Mouse (Mus musculus): ENCODE data around the gene Rfx2.

Gene Rfx2

GRCm38 (mm10) chr17:56754271-56755185 lies 76.3 kb downstream of the Rfx2 start:
- no peak for DNase-seq (ENCODE audit: low spot score in 2 of 2)

GRCm38 (mm10) chr17:56753452-56753851 lies 77.4 kb downstream of the Rfx2 start:
- DNase-seq (ENCODE audit: low spot score in 2 of 2): no peak

- DNase-seq (ENCODE audit: low spot score in 2 of 2): no peak
Observed at GRCm38 (mm10) chr17:56751404-56752072, 79.3 kb downstream of the Rfx2 start.

- DNase-seq (ENCODE audit: low spot score in 2 of 2): no peak
Observed at GRCm38 (mm10) chr17:56744173-56744572, 86.6 kb downstream of the Rfx2 start.

- DNase-seq (ENCODE audit: low spot score in 2 of 2): no peak
Observed at GRCm38 (mm10) chr17:56740788-56741160, 90.0 kb downstream of the Rfx2 start.

- no peak for DNase-seq (ENCODE audit: low spot score in 2 of 2)
Observed at GRCm38 (mm10) chr17:56740118-56740787, 90.6 kb downstream of the Rfx2 start.

GRCm38 (mm10) chr17:56738221-56738620 lies 92.6 kb downstream of the Rfx2 start:
- no peak for DNase-seq (ENCODE audit: low spot score in 2 of 2)

GRCm38 (mm10) chr17:56736534-56736933 lies 94.3 kb downstream of the Rfx2 start:
- no peak for DNase-seq (ENCODE audit: low spot score in 2 of 2)

GRCm38 (mm10) chr17:56729656-56730055 lies 101.2 kb downstream of the Rfx2 start:
- DNase-seq (ENCODE audit: low spot score in 2 of 2): no peak

- DNase-seq (ENCODE audit: low spot score in 2 of 2): no peak
Observed at GRCm38 (mm10) chr17:56729151-56729550, 101.7 kb downstream of the Rfx2 start.

- DNase-seq (ENCODE audit: low spot score in 2 of 2): no peak
Observed at GRCm38 (mm10) chr17:56728117-56728516, 102.7 kb downstream of the Rfx2 start.

- no peak for DNase-seq (ENCODE audit: low spot score in 2 of 2)
Observed at GRCm38 (mm10) chr17:56727659-56728058, 103.2 kb downstream of the Rfx2 start.

- DNase-seq (ENCODE audit: low spot score in 2 of 2): no peak
Observed at GRCm38 (mm10) chr17:56727029-56727649, 103.7 kb downstream of the Rfx2 start.
